Mouse (Mus musculus): ENCODE results near the gene Foxd1. TPM values are rescaled to one million over a fixed set of nuclear protein-coding genes. Genes with fewer than 3 reads are reported as not detected.

Foxd1 gene
- polyA plus RNA-seq, 1 experiment = not detected

GRCm38 (mm10) chr13:98340506-98340905 lies 13.5 kb upstream of the Foxd1 start:
- no peak for TF ChIP-seq POLR2A (IDR thresholded peaks at IDR 0.05; ENCODE audit: borderline replicate concordance, control insufficient read depth, low read depth, low read length)
- no peak for TF ChIP-seq CTCF (IDR thresholded peaks at IDR 0.05; ENCODE audit: control insufficient read depth, insufficient read depth, low read length)
- no peak overlapping the region for H3K27ac ChIP-seq (ENCODE audit: control insufficient read depth, insufficient read depth, low read depth, low read length, poor library complexity)
- H3K4me1 ChIP-seq (ENCODE audit: control insufficient read depth, insufficient read depth, low read length) = no peaks in the 10 kb centered on the region
- no peak overlapping the region for H3K4me3 ChIP-seq (replicated peaks; ENCODE audit: control insufficient read depth, low read depth, low read length)
- 70% methylated on average over 5 of the region's 5 CpGs for WGBS

- Histone ChIP-seq H3K4me3 (replicated peaks; ENCODE audit: control insufficient read depth, low read depth, low read length) (no peak overlapping the region), H3K4me1 (ENCODE audit: control insufficient read depth, insufficient read depth, low read length) (no peaks in the 10 kb centered on the region), H3K27ac (ENCODE audit: control insufficient read depth, insufficient read depth, low read depth, low read length, poor library complexity) (no peak overlapping the region)
- WGBS = 76% methylated on average over 4 of the region's 4 CpGs
- TF ChIP-seq POLR2A (IDR thresholded peaks at IDR 0.05; ENCODE audit: borderline replicate concordance, control insufficient read depth, low read depth, low read length) = no peak
- TF ChIP-seq CTCF (IDR thresholded peaks at IDR 0.05; ENCODE audit: control insufficient read depth, insufficient read depth, low read length) = no peak
These were observed 4.6 kb upstream of the Foxd1 start for GRCm38 (mm10) chr13:98349491-98349890.

- TF ChIP-seq POLR2A (IDR thresholded peaks at IDR 0.05; ENCODE audit: borderline replicate concordance, control insufficient read depth, low read depth, low read length) (no peak), CTCF (IDR thresholded peaks at IDR 0.05; ENCODE audit: control insufficient read depth, insufficient read depth, low read length) (peak; percentile 50; the same call in 1 of the 2 replicates)
- H3K27ac ChIP-seq (ENCODE audit: control insufficient read depth, insufficient read depth, low read depth, low read length, poor library complexity) = no peak overlapping the region
- H3K4me1 ChIP-seq (ENCODE audit: control insufficient read depth, insufficient read depth, low read length) = no peaks in the 10 kb centered on the region
- no peak overlapping the region for H3K4me3 ChIP-seq (replicated peaks; ENCODE audit: control insufficient read depth, low read depth, low read length)
- WGBS = 11% methylated on average over 8 of the region's 8 CpGs
These were observed 2.5 kb upstream of the Foxd1 start for GRCm38 (mm10) chr13:98351527-98351926.

GRCm38 (mm10) chr13:98352381-98352975 lies 1.6 kb upstream of the Foxd1 start:
- no peaks in the 10 kb centered on the region for H3K4me1 ChIP-seq (ENCODE audit: control insufficient read depth, insufficient read depth, low read length)
- H3K27ac ChIP-seq (ENCODE audit: control insufficient read depth, insufficient read depth, low read depth, low read length, poor library complexity) = no peak overlapping the region
- WGBS = 16% methylated on average over 14 of the region's 14 CpGs
- no peak overlapping the region for H3K4me3 ChIP-seq (replicated peaks; ENCODE audit: control insufficient read depth, low read depth, low read length)
- TF ChIP-seq CTCF (IDR thresholded peaks at IDR 0.05; ENCODE audit: control insufficient read depth, insufficient read depth, low read length) = no peak
- TF ChIP-seq POLR2A (IDR thresholded peaks at IDR 0.05; ENCODE audit: borderline replicate concordance, control insufficient read depth, low read depth, low read length) = no peak

GRCm38 (mm10) chr13:98353709-98354089 lies 343 bp upstream of the Foxd1 start:
- TF ChIP-seq CTCF (IDR thresholded peaks at IDR 0.05; ENCODE audit: control insufficient read depth, insufficient read depth, low read length) (no peak), POLR2A (IDR thresholded peaks at IDR 0.05; ENCODE audit: borderline replicate concordance, control insufficient read depth, low read depth, low read length) (no peak)
- WGBS = 3% methylated on average over 13 of the region's 13 CpGs
- no peaks in the 10 kb centered on the region for H3K4me1 ChIP-seq (ENCODE audit: control insufficient read depth, insufficient read depth, low read length)
- no peak overlapping the region for H3K4me3 ChIP-seq (replicated peaks; ENCODE audit: control insufficient read depth, low read depth, low read length)
- H3K27ac ChIP-seq (ENCODE audit: control insufficient read depth, insufficient read depth, low read depth, low read length, poor library complexity) = no peak overlapping the region

GRCm38 (mm10) chr13:98354871-98355558 lies 973 bp downstream of the Foxd1 start:
- 1% methylated on average over 93 of the region's 102 CpGs for WGBS
- TF ChIP-seq CTCF (IDR thresholded peaks at IDR 0.05; ENCODE audit: control insufficient read depth, insufficient read depth, low read length) = no peak
- no peak for TF ChIP-seq POLR2A (IDR thresholded peaks at IDR 0.05; ENCODE audit: borderline replicate concordance, control insufficient read depth, low read depth, low read length)
- Histone ChIP-seq H3K4me3 (replicated peaks; ENCODE audit: control insufficient read depth, low read depth, low read length) (no peak overlapping the region), H3K27ac (ENCODE audit: control insufficient read depth, insufficient read depth, low read depth, low read length, poor library complexity) (no peak overlapping the region), H3K4me1 (ENCODE audit: control insufficient read depth, insufficient read depth, low read length) (no peaks in the 10 kb centered on the region)

- Histone ChIP-seq H3K4me3 (replicated peaks; ENCODE audit: control insufficient read depth, low read depth, low read length) (no peak overlapping the region), H3K4me1 (ENCODE audit: control insufficient read depth, insufficient read depth, low read length) (no peaks in the 10 kb centered on the region), H3K27ac (ENCODE audit: control insufficient read depth, insufficient read depth, low read depth, low read length, poor library complexity) (no peak overlapping the region)
- TF ChIP-seq CTCF (IDR thresholded peaks at IDR 0.05; ENCODE audit: control insufficient read depth, insufficient read depth, low read length) = no peak
- TF ChIP-seq POLR2A (IDR thresholded peaks at IDR 0.05; ENCODE audit: borderline replicate concordance, control insufficient read depth, low read depth, low read length) = no peak
- 2% methylated on average over 78 of the region's 81 CpGs for WGBS
These were observed 1.6 kb downstream of the Foxd1 start for GRCm38 (mm10) chr13:98355559-98356111.

- WGBS = 15% methylated on average over 9 of the region's 9 CpGs
- Histone ChIP-seq H3K4me1 (ENCODE audit: control insufficient read depth, insufficient read depth, low read length) (no peaks in the 10 kb centered on the region), H3K4me3 (replicated peaks; ENCODE audit: control insufficient read depth, low read depth, low read length) (no peak overlapping the region), H3K27ac (ENCODE audit: control insufficient read depth, insufficient read depth, low read depth, low read length, poor library complexity) (no peak overlapping the region)
- TF ChIP-seq CTCF (IDR thresholded peaks at IDR 0.05; ENCODE audit: control insufficient read depth, insufficient read depth, low read length) = no peak
- TF ChIP-seq POLR2A (IDR thresholded peaks at IDR 0.05; ENCODE audit: borderline replicate concordance, control insufficient read depth, low read depth, low read length) = no peak
These were observed 2.3 kb downstream of the Foxd1 start for GRCm38 (mm10) chr13:98356176-98356972.

Data from bone marrow, adult 2 months (tissue).